Comparison of ENCODE assay signal across 21 mouse cellular contexts in genomic region chr17:43130870-43131264, GRCm38 (mm10).
DNase-seq lines count a peak whose midpoint lies in the region; ATAC-seq lines count a peak whose summit lies in the region.
"Had no signal": no experiment of that assay in that cellular context is flagged by ENCODE, and none has a peak within 500 bp of the region (broad histone marks: within the 10 kb centered on the region; RNA-seq: fewer than 3 reads in every experiment).

No protein-coding gene starts in this region.

- no peak overlapping the region for H3K4me2 ChIP-seq in kidney, embryonic 15.5 days
- H3K4me2 ChIP-seq: embryonic facial prominence, embryonic 13.5 days; forebrain, embryonic 12.5 days; hindbrain, embryonic 15.5 days; liver, embryonic 12.5 days; midbrain, embryonic 12.5 days had no signal

- H3K9me3 ChIP-seq in kidney, embryonic 15.5 days (replicated peaks) = no peaks in the 10 kb centered on the region
- H3K9me3 ChIP-seq: embryonic facial prominence, embryonic 13.5 days; forebrain, embryonic 12.5 days; hindbrain, embryonic 15.5 days; liver, embryonic 12.5 days; midbrain, embryonic 12.5 days had no signal

- no peak overlapping the region for H3K4me3 ChIP-seq in kidney, embryonic 15.5 days (replicated peaks)
- H3K4me3 ChIP-seq: embryonic facial prominence, embryonic 13.5 days; erythroblast, embryonic 14.5 days; forebrain, embryonic 12.5 days; hindbrain, embryonic 15.5 days; liver, embryonic 12.5 days; midbrain, embryonic 12.5 days had no signal

- no peaks in the 10 kb centered on the region for H3K27me3 ChIP-seq in kidney, embryonic 15.5 days
- H3K27me3 ChIP-seq: embryonic facial prominence, embryonic 13.5 days; forebrain, embryonic 12.5 days; hindbrain, embryonic 15.5 days; liver, embryonic 12.5 days; midbrain, embryonic 12.5 days had no signal

- DNase-seq in kidney, postnatal 36 days = no peak
- peak; percentile 63 for DNase-seq in urinary bladder, postnatal 14 days (ENCODE audit: low spot score)
- DNase-seq in urinary bladder, postnatal 25 days (ENCODE audit: low spot score) = no peak
- no peak for DNase-seq in left cerebral cortex, adult 18-20 months (ENCODE audit: low spot score in 2 of 2)
- DNase-seq in Muller cell, postnatal 12 days (ENCODE audit: inconsistent ontology term) = no peak
- DNase-seq: adrenal gland, postnatal 10 days; cerebellum, adult 18-20 months; cerebellum, postnatal 14 days; gastrocnemius, postnatal 25 days; layer of hippocampus, adult 9-11 months; lung, postnatal 4 days; right cerebral cortex, postnatal 25 days; thymus, postnatal 25 days had no signal

- H3K27ac ChIP-seq in kidney, embryonic 15.5 days = no peak overlapping the region
- H3K27ac ChIP-seq: embryonic facial prominence, embryonic 13.5 days; forebrain, embryonic 12.5 days; hindbrain, embryonic 15.5 days; liver, embryonic 12.5 days; midbrain, embryonic 12.5 days had no signal

- no peak overlapping the region for H3K9ac ChIP-seq in kidney, embryonic 15.5 days
- H3K9ac ChIP-seq: embryonic facial prominence, embryonic 13.5 days; forebrain, embryonic 12.5 days; hindbrain, embryonic 15.5 days; liver, embryonic 12.5 days; midbrain, embryonic 12.5 days had no signal

- no peaks in the 10 kb centered on the region for H3K36me3 ChIP-seq in kidney, embryonic 15.5 days
- H3K36me3 ChIP-seq: embryonic facial prominence, embryonic 13.5 days; forebrain, embryonic 12.5 days; hindbrain, embryonic 15.5 days; liver, embryonic 12.5 days; midbrain, embryonic 12.5 days had no signal

- 0 out of 2 replicates have a peak, but pooled peaks have one; percentile 29 for ATAC-seq in kidney, embryonic 15.5 days (replicated peaks; ENCODE audit: low FRiP score)
- peak; percentile 43; the same call in 1 of the 2 replicates for ATAC-seq in megakaryocyte progenitor cell, adult 5-6 weeks (replicated peaks; ENCODE audit: poor library complexity)
- ATAC-seq: liver, embryonic 12.5 days had no signal

- peaks cover 6% of the 10 kb centered on the region; the same call in 1 of the 2 replicates for H3K4me1 ChIP-seq in kidney, embryonic 15.5 days
- H3K4me1 ChIP-seq: embryonic facial prominence, embryonic 13.5 days; forebrain, embryonic 12.5 days; hindbrain, embryonic 15.5 days; midbrain, embryonic 12.5 days had no signal
